Mouse (Mus musculus) CD4-positive helper T cell, adult 2 months (primary cell): Measurements from ENCODE around the gene Sepsecs.
A peak's percentile ranks its signal among the peaks of the same experiment; 100 is the strongest.

Experiments used
- DNase-seq: peaks from one replicate; pipeline ENCODE4 v3.0.0-alpha.2; 2012; ENCODE audit warnings: low read depth, missing footprints, low spot score

Gene Sepsecs

DNA sequence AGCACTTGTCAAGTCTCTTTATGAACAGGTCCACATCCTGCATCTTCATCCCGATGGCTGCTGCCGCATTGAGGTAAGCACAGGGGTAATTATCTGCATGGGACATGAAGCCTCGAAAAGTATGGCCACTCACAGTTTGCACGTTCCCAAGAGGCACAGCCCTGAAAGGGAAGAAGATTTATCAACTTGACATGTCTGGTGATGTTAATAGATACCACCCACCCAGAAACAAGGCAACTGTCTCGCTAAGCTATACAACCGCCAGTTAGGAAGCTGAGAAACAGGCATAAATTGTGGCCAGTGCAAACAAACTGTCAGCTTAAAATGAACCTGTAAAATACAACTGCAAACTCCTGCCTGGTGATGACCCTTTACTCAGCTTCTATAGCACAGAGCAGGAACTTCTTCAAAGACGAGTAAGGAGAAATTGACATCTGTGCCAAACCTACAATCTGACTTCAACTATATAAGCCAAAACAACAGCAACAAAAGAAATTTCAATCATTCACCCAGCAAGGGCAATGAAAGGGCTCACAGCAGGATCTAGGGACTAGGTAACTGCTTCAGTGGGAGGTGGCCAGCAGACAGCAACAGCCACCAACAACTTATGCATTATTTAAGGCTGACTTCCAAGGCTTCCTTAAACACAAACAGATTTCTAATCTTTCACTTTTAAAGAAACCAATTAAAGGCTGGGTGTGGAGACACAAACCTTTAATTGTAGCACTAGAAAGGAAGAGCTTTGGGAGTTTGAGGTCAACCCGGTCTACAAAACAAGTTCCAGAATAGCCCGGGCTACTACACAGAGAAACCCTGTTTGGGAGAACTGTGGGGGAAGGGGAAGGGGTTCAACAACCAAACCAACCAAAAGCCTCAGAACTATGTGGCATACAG lies 25.3 kb downstream of the Sepsecs start:
- no peak for DNase-seq

DNA sequence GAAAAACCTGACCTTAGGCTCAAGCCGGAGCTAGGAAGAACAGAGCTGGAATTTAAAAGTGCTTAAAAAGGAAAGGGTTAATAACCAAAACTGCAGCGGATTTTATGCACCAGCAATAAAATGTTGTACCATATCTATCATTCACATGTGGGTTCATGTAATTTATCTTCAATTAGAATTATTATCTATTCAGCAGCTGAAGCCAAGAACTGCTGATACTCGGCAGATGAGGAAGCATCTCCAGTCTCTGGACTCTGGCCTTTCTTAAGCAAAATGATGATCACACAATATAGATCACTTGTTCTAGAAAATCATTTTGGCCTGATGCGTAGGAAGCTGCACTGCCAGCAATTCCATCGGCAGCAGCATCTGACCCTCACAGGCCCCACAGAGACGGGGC lies 27.8 kb downstream of the Sepsecs start:
- DNase-seq: no peak

DNA sequence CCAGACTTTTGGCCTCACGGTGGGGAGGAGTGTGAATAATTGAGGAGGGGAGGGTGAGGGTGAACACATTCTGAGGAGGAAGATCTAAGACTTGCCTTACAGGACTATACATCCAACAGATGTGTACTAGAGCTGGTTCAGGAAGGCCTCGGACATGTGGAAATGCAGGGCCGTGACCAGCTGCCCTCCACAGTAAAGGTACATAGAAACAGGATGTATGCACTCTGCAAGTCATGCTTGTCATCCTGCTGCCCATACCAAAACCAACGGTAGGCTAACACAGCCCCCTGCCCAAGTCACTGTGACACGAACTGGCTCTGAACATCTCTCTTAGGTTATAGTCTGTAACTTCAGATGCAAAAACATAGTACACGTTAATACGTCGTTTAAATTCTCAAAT lies 30.6 kb downstream of the Sepsecs start:
- no peak for DNase-seq

DNA sequence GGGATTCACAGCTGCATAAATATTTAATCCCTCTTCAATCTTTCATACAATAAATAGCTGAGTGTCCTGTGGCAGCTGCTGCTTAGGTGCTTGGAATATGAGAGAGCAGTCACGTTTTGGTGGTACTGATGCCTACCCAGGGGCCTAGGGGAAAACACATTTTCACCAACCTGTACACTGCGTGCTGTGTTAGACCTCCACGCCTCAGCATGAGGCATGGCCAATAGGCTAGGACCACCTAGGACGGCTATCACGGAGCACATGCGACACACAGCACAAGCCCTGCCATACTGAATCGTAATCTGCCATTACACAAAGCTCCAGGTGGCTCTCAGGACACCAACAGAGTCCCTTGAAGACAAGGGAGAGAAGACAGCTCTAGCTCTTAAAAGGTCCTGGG lies 31.5 kb downstream of the Sepsecs start:
- no peak for DNase-seq

DNA sequence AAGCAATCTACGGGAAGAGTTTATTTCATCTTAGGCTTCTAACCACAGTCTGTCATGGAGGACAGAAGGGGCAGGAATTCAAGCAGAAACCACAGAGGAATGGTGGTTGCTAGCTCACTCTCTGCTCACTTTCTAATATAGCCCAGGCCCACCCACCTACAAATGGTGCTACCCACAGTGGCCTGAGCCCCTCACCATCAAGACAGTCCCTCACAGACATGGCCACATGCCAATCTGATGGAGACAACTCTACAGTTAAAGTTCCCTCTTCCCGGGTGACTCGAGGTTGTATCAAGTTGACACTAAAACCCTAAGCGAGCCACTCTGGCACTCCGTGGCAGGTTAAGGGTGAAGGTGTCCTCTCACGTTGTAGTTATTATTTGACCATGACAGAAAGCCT lies 32.6 kb downstream of the Sepsecs start:
- DNase-seq: no peak

DNA sequence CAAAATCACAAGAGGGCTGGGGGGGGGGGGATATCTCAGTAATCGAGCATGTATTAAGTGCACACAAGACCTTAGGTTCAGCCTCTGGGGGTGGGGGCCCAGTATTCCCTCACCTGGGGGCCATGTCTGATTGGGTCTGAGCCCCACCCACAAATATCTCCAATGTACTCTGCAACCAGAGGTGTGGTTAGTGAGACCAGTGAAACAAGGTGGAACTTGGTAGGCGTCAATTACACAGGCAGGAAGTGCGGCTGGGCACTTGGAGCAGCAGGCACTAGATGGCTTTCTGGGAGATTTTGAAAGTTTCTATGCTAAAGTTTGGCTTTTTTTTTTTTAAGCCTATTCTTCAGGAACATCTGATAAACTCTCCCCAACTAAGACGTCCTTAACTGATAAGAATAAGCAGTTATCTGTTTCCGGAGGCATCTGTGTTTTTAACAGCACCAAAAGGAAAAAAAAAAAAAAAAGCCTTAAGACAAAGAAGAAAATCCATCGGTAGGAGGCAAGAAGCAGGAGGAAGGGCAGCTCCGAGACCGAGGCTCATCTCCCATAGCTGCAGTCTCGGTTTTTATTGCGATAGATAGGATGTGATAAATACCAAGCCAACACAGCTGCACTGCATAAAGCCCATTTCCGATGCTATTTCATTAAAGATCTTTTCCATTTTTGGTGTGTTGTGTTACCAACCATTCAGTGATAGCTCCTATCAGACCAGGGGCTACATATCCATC lies 33.3 kb downstream of the Sepsecs start:
- no peak for DNase-seq

DNA sequence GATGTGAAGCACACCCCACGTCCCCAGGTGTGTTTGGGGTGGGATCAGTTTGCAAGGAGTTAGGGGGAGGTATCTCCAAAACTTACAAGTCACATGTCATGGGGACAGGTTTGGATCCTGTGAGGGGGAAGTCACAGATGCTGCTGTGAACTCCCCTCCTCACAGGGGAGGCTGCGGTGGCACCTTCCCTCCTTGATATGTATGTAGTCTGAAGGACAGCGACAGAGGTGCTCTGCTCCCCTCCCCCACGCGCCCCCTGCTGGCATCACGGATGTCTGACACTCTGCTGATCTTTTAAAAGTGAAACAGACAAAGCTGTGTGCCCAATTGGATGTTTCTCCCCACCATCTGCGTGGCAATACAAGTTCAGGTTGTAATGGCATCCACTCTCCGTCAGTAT lies 35.5 kb downstream of the Sepsecs start:
- DNase-seq: peak; percentile 72

DNA sequence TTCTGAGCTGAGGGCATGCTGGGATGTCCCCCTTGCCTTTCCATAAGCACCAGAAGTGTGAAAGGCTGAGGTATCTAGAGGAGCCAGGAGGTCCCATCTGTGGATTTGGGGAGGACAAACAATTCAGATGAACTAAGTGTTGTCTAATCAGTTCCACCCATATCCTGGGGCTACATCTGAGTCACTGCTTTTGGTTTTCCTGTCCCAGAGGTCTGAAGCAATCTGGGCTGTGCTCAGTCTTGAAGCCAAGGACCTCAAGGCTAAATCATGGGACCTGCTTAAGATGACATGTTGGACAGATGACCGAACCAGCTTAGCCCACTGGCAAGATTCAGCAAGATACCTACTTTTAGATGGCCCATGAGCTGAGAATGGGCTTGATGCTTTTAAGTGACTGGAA lies 39.0 kb downstream of the Sepsecs start:
- no peak for DNase-seq

DNA sequence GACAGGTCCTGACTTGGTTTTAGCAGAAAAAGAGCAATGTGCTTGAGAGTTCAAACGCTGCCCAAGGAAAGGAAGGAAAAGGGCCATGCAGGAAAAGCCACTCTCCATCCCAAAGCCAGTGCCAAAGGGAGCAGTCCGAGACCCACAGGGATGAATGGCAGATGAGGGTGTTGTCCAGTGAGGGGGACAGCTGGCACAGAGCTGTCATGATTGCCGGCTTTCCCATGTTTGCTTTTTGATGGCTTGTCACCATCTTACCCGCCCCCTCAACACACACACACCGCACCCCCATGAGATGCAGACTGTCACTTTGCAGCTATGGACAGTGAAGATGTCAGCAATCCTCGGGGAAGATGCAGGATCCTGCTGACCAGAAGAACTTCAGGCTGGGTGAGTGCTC lies 40.3 kb downstream of the Sepsecs start:
- no peak for DNase-seq

DNA sequence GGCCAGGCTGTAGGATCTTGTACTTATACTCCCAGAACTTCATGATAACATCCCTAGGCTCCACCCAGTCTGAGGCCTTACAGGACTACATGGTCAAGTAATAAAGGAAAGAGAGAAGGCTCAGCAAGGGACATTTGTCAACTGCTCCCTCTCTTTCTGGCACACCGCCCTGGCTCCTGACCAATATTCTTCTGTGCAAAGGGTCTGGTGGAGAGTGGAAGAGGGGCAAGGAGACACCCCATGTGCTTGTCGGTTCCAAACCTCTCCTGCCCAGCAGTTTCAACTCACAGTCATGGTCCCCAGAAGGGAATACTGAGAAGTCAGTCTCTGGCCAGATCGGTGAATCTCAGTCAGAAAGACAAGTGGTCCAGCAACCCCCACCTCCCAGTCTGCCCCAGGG lies 40.7 kb downstream of the Sepsecs start:
- DNase-seq: no peak

DNA sequence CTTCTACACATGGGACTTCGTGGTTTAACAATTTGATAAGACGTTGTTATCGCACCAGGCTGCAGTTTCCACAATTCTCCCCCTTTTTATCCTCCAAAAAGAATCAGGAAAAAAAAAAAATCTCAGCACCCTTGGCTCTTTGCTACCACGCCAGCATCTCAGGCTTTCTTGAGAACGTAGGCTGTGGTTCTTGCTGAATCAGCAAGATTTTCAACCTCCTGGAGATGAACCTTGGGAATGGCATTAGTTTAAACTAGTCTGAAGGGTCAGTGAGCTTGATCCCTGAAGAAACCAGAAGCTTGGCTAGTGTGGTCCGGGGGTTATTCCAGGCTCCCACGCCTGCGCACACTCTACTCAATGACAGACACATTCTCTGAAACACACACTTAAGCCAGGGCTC lies 41.8 kb downstream of the Sepsecs start:
- DNase-seq: no peak

DNA sequence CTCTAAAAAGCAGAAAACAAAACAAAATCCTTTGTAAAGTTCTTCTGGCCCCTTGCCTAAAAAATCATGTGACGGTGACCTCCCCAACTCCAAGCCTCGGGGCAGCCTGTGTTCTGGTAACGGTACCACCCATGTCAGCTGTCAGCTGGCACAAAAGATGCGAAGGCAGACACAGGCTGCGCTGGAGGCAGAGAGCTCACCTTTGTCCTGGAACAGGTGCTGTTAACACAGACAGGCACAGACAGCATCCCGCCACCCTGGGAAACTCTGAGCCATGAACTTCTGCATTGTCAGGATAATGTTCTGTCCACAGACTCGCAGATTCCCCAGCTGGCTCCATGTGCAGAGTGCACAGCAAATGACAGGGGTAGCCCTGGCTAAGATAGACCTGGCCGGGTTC lies 43.4 kb downstream of the Sepsecs start:
- no peak for DNase-seq

DNA sequence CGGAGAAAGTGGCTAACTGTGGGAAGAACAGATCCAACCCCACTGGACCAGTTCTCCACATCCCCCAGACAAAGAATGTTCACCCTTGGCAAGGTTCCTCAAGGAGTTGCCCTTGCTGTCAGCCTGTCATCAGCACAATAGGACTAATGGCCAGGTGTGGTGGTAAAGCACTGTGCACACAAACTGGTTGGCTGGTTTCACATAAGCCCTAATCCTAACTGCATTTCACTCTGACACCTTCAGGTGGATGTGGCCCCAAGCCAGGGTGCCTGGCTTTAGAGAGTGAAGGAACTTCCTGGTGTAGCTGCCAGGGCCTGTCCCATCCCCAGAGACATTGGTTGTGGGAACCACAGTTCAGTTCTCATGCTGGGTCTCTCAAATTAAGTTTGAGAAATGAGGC lies 44.6 kb downstream of the Sepsecs start:
- no peak for DNase-seq

DNA sequence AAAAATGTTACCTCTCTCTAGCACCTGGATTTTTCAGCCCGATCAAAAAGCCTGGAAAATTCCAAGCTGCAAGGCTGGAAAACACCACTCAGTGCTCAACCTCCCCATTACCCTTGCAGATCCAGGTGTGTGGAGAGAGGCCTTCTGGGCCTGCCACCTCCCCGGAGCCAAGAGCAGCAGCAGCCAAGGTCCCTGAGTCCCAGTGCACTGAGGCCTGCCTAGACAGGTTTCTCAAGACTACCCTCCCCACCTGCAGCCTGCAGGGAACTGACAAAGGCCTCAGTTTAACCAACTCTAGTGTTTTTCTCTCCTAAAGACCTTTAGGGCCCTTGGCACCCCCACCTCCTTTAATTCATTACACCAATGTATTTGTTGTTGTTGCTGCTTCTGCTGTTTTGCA lies 46.4 kb downstream of the Sepsecs start:
- no peak for DNase-seq

DNA sequence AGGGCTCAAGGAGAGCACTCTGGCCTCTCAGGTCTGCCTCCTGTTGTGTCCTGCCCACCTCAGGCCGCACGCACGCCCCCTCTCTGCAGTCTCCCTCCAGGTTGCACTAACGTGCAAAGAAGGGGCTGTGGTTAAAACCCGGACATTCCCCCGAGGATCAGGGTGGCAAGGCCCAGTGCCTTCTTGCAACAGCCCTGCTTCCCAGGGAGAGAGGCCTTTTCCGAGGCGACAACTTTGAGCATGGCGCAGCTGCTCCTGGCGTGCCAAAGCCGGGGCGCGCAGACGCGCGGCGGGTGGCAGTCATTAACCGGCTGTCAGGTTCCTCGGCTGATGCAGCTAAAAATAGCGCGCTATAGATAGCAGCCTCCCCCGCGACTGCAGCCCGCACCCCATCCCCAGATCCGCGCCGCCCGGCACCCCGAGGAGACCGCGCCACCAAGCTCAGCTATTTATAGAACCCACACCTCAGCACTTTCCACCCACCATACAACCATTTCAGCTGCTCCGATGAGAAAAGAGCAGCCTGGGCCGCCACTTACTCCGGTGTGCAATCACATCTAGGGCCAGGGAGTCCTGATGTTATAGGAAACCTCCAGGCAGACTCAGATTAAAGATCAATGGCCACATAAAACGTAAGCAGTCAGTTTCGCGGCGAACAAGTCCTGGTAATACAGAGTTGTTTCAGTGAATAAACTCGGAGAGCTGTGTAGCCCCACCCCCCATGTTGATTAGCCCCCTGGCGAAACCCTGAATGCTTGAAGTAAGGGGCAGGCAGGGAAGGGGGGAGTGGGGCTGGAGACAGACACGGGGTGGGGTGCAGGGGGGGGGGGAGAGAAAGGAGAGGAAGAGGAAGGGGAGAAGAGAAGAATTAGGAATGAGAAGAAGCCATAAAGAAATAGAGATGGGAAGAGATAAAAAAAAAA lies 50.9 kb downstream of the Sepsecs start:
- DNase-seq: peak; percentile 55

DNA sequence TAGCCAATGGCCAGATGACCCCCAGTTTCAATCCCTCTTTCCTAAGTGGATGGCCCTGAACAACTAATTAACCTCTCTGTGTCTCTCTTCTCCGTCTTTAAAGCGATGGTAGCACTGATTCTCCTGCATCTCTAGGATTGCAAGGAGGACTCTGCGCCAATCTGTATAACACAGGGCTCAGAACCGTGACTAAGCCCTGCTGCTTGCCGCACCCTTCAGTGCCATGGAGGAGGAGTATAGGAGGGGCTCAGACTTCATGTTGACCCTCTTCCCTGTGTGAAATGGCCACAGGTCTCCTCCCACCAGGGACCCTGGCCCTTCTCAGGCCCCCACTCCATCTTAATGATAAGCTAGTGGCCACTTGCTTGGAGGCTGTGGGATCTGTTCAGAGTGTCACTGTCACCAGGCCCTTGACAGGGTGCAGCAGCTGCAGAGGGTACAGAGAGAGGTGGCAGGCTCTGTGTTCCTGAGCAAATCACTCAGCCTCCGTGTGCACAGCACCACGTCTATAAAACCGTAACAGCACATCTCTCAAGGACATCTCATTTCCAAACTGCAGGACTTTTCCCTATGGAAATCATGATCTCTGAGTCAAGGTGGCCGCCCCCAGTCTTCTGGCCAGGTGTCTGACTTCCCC lies 51.7 kb downstream of the Sepsecs start:
- no peak for DNase-seq

DNA sequence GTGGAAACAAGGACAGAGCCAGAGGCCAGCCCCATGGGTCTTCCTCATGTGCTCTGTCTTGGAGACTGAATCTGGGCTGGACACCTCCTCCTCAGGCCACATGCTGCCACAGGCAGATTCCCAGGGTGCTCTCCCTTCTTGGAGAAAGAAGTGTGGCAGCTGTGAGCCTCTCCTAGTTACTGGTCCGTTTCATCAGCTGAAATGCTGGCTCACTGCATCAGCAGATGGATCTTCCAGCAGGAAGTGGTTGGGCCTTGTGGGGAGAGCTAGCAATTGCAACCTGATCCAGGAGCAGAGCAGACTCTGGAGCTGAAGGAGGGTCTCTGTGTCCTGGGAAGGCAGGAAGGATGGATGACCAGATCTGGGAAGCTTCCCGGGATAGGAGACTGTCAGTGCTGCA lies 53.0 kb downstream of the Sepsecs start:
- no peak for DNase-seq

DNA sequence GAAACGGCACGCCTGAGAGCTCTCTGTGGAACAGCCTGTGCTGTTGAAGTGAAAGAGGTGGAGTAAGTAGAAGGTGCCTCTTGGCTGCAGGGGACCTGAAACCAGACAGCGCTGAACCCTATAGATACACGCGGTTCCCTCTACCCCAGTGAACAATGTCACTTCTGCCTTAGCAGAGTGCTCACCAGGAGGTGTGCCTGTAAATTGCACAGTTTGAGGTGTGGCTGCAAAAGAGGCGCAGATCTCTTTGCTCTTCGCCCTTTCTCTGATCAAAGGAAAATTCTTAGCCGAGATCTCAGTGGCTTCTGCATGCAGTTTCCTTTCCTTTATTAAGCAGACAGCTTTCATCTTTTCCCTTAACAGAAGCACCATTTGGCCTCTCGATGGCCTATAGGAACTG lies 54.1 kb downstream of the Sepsecs start:
- DNase-seq: no peak

DNA sequence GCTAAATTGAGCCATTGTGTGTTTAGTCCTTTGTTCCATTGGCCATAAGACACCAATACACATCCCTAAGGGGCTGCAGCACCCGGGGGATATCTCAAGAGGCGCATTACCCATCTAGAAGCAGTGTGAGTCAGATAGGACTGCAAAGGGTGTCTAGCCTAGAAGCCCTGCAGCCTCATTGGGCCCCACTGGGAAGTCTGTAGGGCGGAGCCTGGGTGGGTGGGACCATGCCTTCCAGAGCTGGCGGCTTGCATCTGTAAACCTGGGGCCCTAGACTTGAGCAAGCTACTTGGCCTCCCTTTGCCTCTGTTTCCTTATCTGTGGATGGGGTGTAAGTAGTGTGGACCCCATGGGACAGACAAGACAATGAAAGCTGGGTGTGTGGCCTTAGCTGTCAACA lies 54.8 kb downstream of the Sepsecs start:
- DNase-seq: no peak

DNA sequence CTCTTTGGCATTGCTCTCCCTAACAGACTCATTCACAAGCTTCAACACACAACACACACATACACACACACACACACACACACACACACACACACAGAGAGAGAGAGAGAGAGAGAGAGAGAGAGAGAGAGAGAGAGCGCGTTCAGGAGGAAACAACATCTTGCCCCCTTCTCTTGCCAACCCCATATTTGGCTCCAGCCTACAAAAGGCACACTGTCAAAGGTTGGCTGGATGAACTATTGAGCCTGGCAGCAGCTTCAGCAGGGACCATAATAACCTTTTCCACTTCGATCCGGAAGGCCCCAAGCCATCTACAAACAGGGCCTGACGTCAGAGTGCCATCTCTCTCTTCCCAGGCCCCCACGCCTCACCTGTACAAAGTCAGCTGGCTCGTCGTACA lies 56.7 kb downstream of the Sepsecs start:
- DNase-seq: no peak

DNA sequence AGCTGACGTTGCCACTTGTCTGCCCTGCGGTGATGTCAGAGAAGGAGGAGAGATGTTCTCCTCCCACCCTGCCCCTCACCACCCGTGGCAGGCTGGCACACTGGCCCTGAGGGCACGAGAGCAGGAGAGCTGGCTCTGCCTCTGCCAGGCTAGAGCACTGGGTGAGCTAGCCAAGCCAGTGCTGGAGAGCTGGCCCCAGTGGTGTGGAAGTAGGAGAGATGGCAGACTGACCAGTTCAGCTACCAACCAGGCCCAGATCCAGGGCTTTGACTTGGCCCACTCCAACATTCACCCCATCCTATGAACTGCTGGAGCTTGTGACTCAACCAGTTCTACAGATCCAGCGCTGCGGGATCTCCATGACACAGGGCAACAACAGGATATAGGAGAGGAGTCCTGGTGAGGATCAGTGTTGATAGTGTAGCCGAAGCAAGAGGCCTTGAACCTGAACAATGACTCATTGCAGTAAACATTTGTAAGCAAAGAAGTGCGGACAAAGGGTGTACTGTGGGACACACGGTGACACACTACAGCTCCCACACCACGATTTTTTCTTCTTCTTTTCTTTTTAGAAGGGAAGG lies 58.1 kb downstream of the Sepsecs start:
- DNase-seq: no peak
